In genomic region chr16:45936521-45936920, GRCm38 (mm10) we compare ENCODE assay signal across 12 mouse cellular contexts. TPM values are rescaled to one million over a fixed set of nuclear protein-coding genes. Genes with fewer than 3 reads are reported as not detected.
DNase-seq lines count a peak whose midpoint lies in the region; ATAC-seq and TF ChIP-seq lines count a peak whose summit lies in the region.
"Had no signal": no experiment of that assay in that cellular context is flagged by ENCODE, and none has a peak within 500 bp of the region (broad histone marks: within the 10 kb centered on the region; RNA-seq: fewer than 3 reads in every experiment).

No protein-coding gene starts in this region.

- no peak for TF ChIP-seq CTCF in layer of hippocampus, adult 2 months (conservative IDR thresholded peaks at IDR 0.05)

- H3K27ac ChIP-seq in layer of hippocampus, adult 2 months, result peak overlapping the region; percentile 46
- H3K27ac ChIP-seq in forebrain, embryonic 11.5 days (ENCODE audit: low read depth, low read length), result peak overlapping the region; percentile 74
- no peak overlapping the region for H3K27ac ChIP-seq in intestine, embryonic 15.5 days

- no peaks in the 10 kb centered on the region for H3K9me3 ChIP-seq in forebrain, embryonic 11.5 days (ENCODE audit: control insufficient read depth, low read length)
- no peaks in the 10 kb centered on the region for H3K9me3 ChIP-seq in intestine, embryonic 15.5 days

- H3K36me3 ChIP-seq in forebrain, embryonic 11.5 days (ENCODE audit: control insufficient read depth, insufficient read depth, low read length), result no peaks in the 10 kb centered on the region
- no peaks in the 10 kb centered on the region for H3K36me3 ChIP-seq in intestine, embryonic 15.5 days

- ATAC-seq in forebrain, embryonic 11.5 days (replicated peaks; ENCODE audit: low FRiP score), result peak; percentile 87
- peak; percentile 39; the same call in 1 of the 2 replicates for ATAC-seq in intestine, embryonic 15.5 days
- no peak for ATAC-seq in granulocyte monocyte progenitor cell, adult 5-6 weeks (replicated peaks; ENCODE audit: poor library complexity, severe bottlenecking)

- no peak for DNase-seq in layer of hippocampus, adult 2 months (ENCODE audit: low spot score in 2 of 2)
- no peak for DNase-seq in layer of hippocampus, postnatal 36 days
- DNase-seq in forebrain, embryonic 11.5 days (ENCODE audit: low spot score), result no peak
- peak; percentile 90 for DNase-seq in retina, postnatal 1 day
- no peak for DNase-seq in B cell, adult 2 months
- DNase-seq: gastrocnemius, postnatal 14 days; kidney, adult 11 months; lung, embryonic 14.5 days; right cerebral cortex, postnatal 25 days had no signal

- no peak overlapping the region for H3K9ac ChIP-seq in forebrain, embryonic 11.5 days (ENCODE audit: low read length)
- H3K9ac ChIP-seq in intestine, embryonic 15.5 days, result no peak overlapping the region
- H3K9ac ChIP-seq: lung, embryonic 14.5 days had no signal

- H3K4me3 ChIP-seq in layer of hippocampus, adult 2 months, result no peak overlapping the region
- no peak overlapping the region for H3K4me3 ChIP-seq in forebrain, embryonic 11.5 days (ENCODE audit: low read depth, low read length)
- no peak overlapping the region for H3K4me3 ChIP-seq in intestine, embryonic 15.5 days (replicated peaks)

- peaks cover 5% of the 10 kb centered on the region for H3K4me1 ChIP-seq in forebrain, embryonic 11.5 days (replicated peaks; ENCODE audit: control insufficient read depth, insufficient read depth, low read length)
- H3K4me1 ChIP-seq in intestine, embryonic 15.5 days (replicated peaks), result 0 out of 2 replicates have a peak, but pooled peaks cover 3% of the 10 kb centered on the region

- H3K4me2 ChIP-seq in forebrain, embryonic 11.5 days (ENCODE audit: low read depth, low read length, severe bottlenecking), result no peak overlapping the region
- H3K4me2 ChIP-seq in intestine, embryonic 15.5 days (replicated peaks), result no peak overlapping the region
- H3K4me2 ChIP-seq: lung, embryonic 14.5 days had no signal

- 39% methylated on average over 2 of the region's 2 CpGs for WGBS in forebrain, embryonic 11.5 days
- 45% methylated on average over 2 of the region's 2 CpGs for WGBS in intestine, embryonic 15.5 days

- no peaks in the 10 kb centered on the region for H3K27me3 ChIP-seq in forebrain, embryonic 11.5 days (ENCODE audit: control insufficient read depth, insufficient read depth, low read length)
- no peaks in the 10 kb centered on the region for H3K27me3 ChIP-seq in intestine, embryonic 15.5 days (replicated peaks)

RNA-seq across cellular contexts. Expression of gene Phldb2, which starts 16.9 kb away (rescaled TPM):
- 1 to 10 TPM; 4.4 to 5.4 TPM for total RNA-seq in layer of hippocampus, adult 2 months (2021)
- total RNA-seq in layer of hippocampus, postnatal 36 days (2021), result 1 to 10 TPM; 4.9 to 8.0 TPM
- polyA plus RNA-seq in forebrain, embryonic 11.5 days (2014; fragmentation: Nextera tagmentation; extraction: Ambion mirVana), result 29.0 and 31.5 TPM in 2 replicates
- 28.7 and 31.8 TPM in 2 replicates for polyA plus RNA-seq in intestine, embryonic 15.5 days (2015; fragmentation: Nextera tagmentation; extraction: Ambion mirVana)
- 1.4 and 9.0 TPM in 2 replicates for total RNA-seq in granulocyte monocyte progenitor cell, adult 5-6 weeks (2014; fragmentation: Nextera tagmentation)
- total RNA-seq in granulocyte monocyte progenitor cell, adult 5-6 weeks (2017), result 3.1 and 4.3 TPM in 2 replicates
- total RNA-seq: monocyte, adult 5-6 weeks had no signal
